Mouse (Mus musculus): ENCODE results near the gene Sdhc. TPM values are rescaled to one million over a fixed set of nuclear protein-coding genes. Genes with fewer than 3 reads are reported as not detected.

Sdhc gene
- 249 and 258 TPM in 2 replicates for polyA plus RNA-seq (2015; fragmentation: Nextera tagmentation; extraction: Ambion mirVana)

DNA sequence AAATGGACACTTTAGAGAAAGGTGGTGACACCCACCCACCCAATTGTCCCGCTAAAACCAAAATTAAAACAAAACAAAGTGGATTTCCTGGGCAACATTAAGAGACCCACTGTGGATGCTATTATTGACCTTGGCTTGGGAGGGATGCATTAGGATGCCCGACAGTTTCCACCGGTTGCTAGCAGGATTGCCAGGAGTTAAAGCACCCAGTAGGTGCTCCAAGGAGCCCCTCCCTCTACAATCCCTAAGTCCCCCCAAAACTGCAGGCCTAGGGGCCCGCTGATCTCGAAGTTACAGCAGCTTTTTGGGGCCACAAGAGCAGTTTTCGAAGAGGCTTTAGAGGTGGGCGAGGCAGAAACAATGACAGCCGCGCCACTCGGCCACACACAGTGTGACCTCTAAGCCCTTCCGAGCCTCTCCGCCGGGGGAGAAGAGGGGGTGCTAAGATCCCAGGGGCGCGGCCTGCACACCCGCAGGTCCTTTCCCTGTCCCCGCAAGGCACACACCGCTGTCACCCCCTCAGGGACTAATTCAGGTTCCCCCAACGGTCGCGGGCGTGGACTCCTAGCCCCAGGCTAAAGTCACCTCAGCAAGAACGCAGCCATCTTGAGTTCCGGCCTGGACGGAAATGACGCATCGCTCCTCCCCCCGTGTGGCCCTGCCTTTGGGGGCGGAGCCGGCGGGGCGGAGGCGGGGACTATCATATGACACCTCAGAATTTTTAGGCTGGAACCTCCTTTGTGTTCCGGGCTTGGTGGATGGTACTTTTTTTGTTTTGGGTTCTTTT, at the start of gene Sdhc, which contains the start of gene Mpz:
Gene Sdhc, minus strand, starts transcription at position 630 of the 787 bp plus-strand sequence.
Gene Mpz, plus strand, starts transcription at position 738 of the 787 bp plus-strand sequence.
- H3K4me1 ChIP-seq, result peaks cover 21% of the 10 kb centered on the region
- H3K27me3 ChIP-seq, result no peaks in the 10 kb centered on the region
- WGBS, result under 1% methylated on average over 34 of the region's 34 CpGs
- peak within 1 kb of the TSS; percentile 86 for H3K4me2 ChIP-seq
- peak within 1 kb of the TSS; percentile 95 for H3K9ac ChIP-seq
- peak within 1 kb of the TSS; percentile 96 for H3K4me3 ChIP-seq
- H3K9me3 ChIP-seq, result no peaks in the 10 kb centered on the region
- peak; percentile 87 for ATAC-seq (ENCODE audit: insufficient number of reproducible peaks, insufficient read depth, low FRiP score, low TSS enrichment, low read depth)
- H3K27ac ChIP-seq, result peak within 1 kb of the TSS; percentile 94
- H3K36me3 ChIP-seq, result peaks cover 9% of the 10 kb centered on the region

DNA sequence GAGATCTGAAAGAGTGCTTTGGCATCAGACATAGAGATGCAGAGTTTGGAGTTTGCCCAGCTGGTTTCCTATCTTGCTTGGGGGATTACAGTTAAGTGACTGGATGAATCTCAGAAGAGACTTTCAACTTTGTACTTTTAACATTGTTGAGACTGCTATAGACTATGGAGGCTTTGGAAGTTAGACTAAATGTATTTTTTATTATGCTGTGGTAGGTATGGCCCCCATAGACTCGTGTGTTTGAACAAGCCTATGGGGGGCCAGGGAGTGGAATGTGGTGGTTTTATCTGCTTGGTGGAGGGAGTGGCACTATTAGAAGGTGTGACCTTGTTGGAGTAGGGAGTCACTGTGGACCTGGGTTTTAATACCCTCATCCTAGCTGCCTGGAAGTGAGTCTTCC, 49.1 kb upstream of the Sdhc start:
- peaks cover 16% of the 10 kb centered on the region for H3K4me1 ChIP-seq
- H3K9ac ChIP-seq, result no peak overlapping the region
- no peak overlapping the region for H3K27ac ChIP-seq
- no peak overlapping the region for H3K4me2 ChIP-seq
- H3K27me3 ChIP-seq, result peaks cover 33% of the 10 kb centered on the region
- no peaks in the 10 kb centered on the region for H3K36me3 ChIP-seq
- H3K4me3 ChIP-seq, result no peak overlapping the region
- WGBS, result 69% methylated on average over 1 of the region's 1 CpGs
- H3K9me3 ChIP-seq, result no peaks in the 10 kb centered on the region
- ATAC-seq (ENCODE audit: insufficient number of reproducible peaks, insufficient read depth, low FRiP score, low TSS enrichment, low read depth), result no peak

DNA sequence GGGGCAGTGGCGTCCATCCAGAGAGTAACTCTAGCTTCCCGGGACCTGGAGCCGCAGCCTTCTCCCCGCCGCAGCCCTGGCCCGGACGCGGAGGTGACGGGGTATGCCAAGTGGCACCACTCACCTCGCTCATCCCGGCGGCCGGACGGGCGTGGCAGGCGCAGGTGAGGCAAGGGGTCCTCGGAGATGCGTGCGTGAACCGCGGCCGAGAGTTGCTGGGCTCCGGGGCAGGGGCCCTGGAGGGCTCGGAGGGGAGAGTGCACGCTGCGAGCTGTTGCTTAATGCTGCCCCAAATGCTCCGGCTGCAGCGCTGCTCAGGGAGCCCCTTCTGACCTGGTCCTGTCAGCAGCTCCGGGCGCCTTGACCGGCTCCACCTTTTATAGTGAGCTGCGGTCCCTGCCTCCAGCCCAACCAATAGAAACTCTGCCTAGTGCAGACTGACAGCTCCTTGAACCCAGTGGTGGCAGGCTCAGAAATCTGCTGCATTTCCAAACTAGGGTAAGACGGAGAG, 45.5 kb upstream of the Sdhc start, which contains the start of gene Pcp4l1:
Gene Pcp4l1, minus strand, starts transcription at position 382 of the 511 bp plus-strand sequence.
- Histone ChIP-seq H3K27ac (no peak within 1 kb of the TSS), H3K4me3 (peak within 1 kb of the TSS; percentile 59), H3K9ac (peak within 1 kb of the TSS; percentile 70), H3K36me3 (no peaks in the 10 kb centered on the region), H3K27me3 (peaks cover 69% of the 10 kb centered on the region), H3K4me2 (peak within 1 kb of the TSS; percentile 97), H3K9me3 (no peaks in the 10 kb centered on the region), H3K4me1 (peaks cover 35% of the 10 kb centered on the region)
- WGBS, result under 1% methylated on average over 33 of the region's 33 CpGs
- ATAC-seq (ENCODE audit: insufficient number of reproducible peaks, insufficient read depth, low FRiP score, low TSS enrichment, low read depth), result no peak

- 5% methylated on average over 20 of the region's 20 CpGs for WGBS
- H3K4me1 ChIP-seq, result peaks cover 35% of the 10 kb centered on the region
- 0 out of 2 replicates have a peak, but pooled peaks have one; percentile 32 for ATAC-seq (ENCODE audit: insufficient number of reproducible peaks, insufficient read depth, low FRiP score, low TSS enrichment, low read depth)
- peaks cover 72% of the 10 kb centered on the region for H3K27me3 ChIP-seq
- H3K36me3 ChIP-seq, result no peaks in the 10 kb centered on the region
- H3K4me2 ChIP-seq, result peak overlapping the region; percentile 97
- H3K9me3 ChIP-seq, result no peaks in the 10 kb centered on the region
- peak overlapping the region; percentile 59 for H3K4me3 ChIP-seq
- H3K27ac ChIP-seq, result no peak overlapping the region
- peak overlapping the region; percentile 70 for H3K9ac ChIP-seq
These were observed 44.8 kb upstream of the Sdhc start for GRCm38 (mm10) chr1:171195046-171195822.

DNA sequence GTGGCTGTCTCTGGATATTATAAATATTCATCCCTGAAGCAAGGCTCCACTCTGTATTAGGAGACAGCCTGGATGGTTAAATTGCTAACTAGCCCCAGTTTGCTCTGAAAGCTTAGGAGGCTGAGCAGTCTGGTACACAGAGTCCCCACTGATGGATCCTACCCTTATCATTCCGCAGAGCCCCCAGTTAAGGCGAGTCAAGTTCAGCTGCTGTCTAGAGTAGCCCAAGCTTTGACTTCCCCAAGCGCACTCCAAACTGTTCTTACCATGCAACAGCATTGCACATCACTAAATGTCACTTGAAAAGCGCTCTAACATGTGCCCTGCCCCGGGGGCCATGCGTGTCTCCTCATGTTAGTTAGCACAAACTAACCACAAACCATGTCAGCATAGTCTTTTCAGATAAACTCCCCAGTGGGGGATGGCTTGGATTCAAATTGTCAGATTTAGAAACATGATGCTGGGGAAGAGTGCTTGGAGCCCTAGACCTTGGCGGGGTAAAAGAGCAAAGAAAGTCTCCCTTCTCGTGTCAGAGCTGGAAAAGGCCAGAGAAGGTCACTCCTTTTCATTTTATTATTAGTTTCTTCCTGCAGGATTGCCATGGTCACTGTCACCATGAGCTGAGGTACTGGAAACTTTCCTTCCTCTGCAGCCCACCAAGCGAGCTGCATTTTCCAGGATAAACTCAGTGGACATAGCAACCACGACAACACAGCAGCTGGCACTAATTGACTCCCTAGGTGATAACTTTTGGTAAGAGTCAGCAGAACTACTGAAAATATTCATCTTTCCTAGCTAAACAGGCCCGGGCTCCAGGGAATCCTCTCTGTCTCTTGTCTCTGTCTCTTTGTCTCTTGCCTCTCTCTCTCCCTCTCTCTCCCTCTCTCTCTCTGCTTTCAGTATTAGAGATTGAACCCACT, 43.8 kb upstream of the Sdhc start:
- H3K4me2 ChIP-seq, result peak overlapping the region; percentile 49
- ATAC-seq (ENCODE audit: insufficient number of reproducible peaks, insufficient read depth, low FRiP score, low TSS enrichment, low read depth), result no peak
- 13% methylated on average over 11 of the region's 11 CpGs for WGBS

DNA sequence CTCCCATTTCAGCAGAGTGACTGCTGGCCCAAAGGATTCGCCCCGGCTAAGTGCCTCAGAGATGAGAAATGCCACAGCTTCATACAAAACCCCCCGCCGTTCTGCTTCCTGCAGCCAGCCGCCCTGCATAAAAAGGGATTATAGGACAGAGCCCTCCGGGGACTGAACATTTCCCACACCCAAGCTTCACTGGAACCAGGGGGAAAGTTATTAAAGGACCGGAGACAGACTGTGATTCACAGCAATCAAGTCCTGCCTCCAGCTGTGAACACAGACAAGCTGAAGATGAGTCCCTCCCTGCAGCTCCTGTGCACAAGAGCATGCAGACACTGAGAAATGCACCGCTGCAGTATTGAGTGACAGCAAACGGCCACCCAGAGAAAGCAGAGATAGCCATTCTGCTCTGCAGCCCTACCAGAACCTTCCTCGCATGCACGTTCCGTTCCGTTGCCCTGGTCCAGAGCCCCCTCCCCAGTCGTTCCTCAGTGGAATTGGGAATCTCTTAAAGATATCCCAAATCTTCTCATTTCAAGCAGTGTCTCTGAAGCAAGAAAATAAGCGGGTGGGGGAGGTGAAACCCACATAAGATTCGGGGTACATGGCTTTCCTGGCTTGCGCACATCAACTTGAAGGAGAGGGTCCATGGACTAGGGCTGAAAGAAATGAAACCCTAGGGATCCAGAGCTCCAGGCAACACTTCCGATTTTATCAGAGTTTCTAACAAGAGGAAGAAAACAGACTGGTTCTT, 42.9 kb upstream of the Sdhc start:
- H3K4me1 ChIP-seq, result peaks cover 50% of the 10 kb centered on the region
- peak overlapping the region; percentile 27 for H3K4me3 ChIP-seq
- 2% methylated on average over 18 of the region's 18 CpGs for WGBS
- H3K4me2 ChIP-seq, result peak overlapping the region; percentile 49
- H3K27ac ChIP-seq, result no peak overlapping the region
- ATAC-seq (ENCODE audit: insufficient number of reproducible peaks, insufficient read depth, low FRiP score, low TSS enrichment, low read depth), result no peak
- no peaks in the 10 kb centered on the region for H3K9me3 ChIP-seq
- H3K27me3 ChIP-seq, result peaks cover 69% of the 10 kb centered on the region
- peak overlapping the region; percentile 55; the same call in 1 of the 2 replicates for H3K9ac ChIP-seq
- H3K36me3 ChIP-seq, result no peaks in the 10 kb centered on the region

More for the DNA sequence above, 43.8 kb upstream of the Sdhc start:
- Histone ChIP-seq H3K27ac (no peak overlapping the region), H3K9me3 (no peaks in the 10 kb centered on the region), H3K36me3 (no peaks in the 10 kb centered on the region), H3K9ac (no peak overlapping the region), H3K4me3 (peak overlapping the region; percentile 27), H3K4me1 (peaks cover 43% of the 10 kb centered on the region), H3K27me3 (peaks cover 69% of the 10 kb centered on the region)

DNA sequence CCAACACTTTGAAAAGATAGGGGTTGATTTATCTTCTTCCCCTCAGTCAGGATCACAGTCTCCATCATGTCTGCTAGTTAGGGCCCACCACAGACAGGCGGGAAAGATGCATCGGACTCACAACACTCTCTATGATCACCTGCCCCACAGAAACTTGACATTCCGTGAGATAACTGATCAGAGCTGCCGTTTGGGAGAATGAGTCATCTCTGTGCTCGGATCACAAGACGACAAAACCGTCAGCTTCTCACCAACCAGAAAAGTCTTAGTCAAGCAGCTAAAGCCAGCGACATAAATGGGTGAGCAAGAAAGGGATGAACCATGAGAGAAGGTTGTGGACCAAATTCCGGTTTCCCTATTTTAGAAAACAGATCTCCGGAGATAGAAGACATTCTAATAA, 41.9 kb upstream of the Sdhc start:
- 43% methylated on average over 10 of the region's 10 CpGs for WGBS

GRCm38 (mm10) chr1:171190832-171191231, 40.4 kb upstream of the Sdhc start:
- H3K4me1 ChIP-seq, result peaks cover 49% of the 10 kb centered on the region
- WGBS, result 92% methylated on average over 9 of the region's 9 CpGs
- H3K36me3 ChIP-seq, result no peaks in the 10 kb centered on the region
- H3K27ac ChIP-seq, result no peak overlapping the region
- no peak overlapping the region for H3K4me3 ChIP-seq
- H3K4me2 ChIP-seq, result no peak overlapping the region
- no peak for ATAC-seq (ENCODE audit: insufficient number of reproducible peaks, insufficient read depth, low FRiP score, low TSS enrichment, low read depth)
- H3K9me3 ChIP-seq, result no peaks in the 10 kb centered on the region
- peaks cover 52% of the 10 kb centered on the region for H3K27me3 ChIP-seq
- no peak overlapping the region for H3K9ac ChIP-seq

More for the DNA sequence above, 41.9 kb upstream of the Sdhc start:
- Histone ChIP-seq H3K4me1 (peaks cover 53% of the 10 kb centered on the region), H3K27me3 (peaks cover 65% of the 10 kb centered on the region), H3K36me3 (no peaks in the 10 kb centered on the region), H3K9me3 (no peaks in the 10 kb centered on the region), H3K4me3 (no peak overlapping the region), H3K27ac (no peak overlapping the region), H3K9ac (no peak overlapping the region), H3K4me2 (no peak overlapping the region)
- ATAC-seq (ENCODE audit: insufficient number of reproducible peaks, insufficient read depth, low FRiP score, low TSS enrichment, low read depth), result no peak

- no peak overlapping the region for H3K9ac ChIP-seq
- H3K27me3 ChIP-seq, result peaks cover 40% of the 10 kb centered on the region
- 35% methylated on average over 14 of the region's 14 CpGs for WGBS
- ATAC-seq (ENCODE audit: insufficient number of reproducible peaks, insufficient read depth, low FRiP score, low TSS enrichment, low read depth), result peak; percentile 69
- no peaks in the 10 kb centered on the region for H3K36me3 ChIP-seq
- peak overlapping the region; percentile 7 for H3K4me2 ChIP-seq
- peak overlapping the region; percentile 66; the same call in 1 of the 2 replicates for H3K27ac ChIP-seq
- H3K9me3 ChIP-seq, result no peaks in the 10 kb centered on the region
- peaks cover 38% of the 10 kb centered on the region for H3K4me1 ChIP-seq
- no peak overlapping the region for H3K4me3 ChIP-seq
These were observed 39.2 kb upstream of the Sdhc start for GRCm38 (mm10) chr1:171189476-171190114.

DNA sequence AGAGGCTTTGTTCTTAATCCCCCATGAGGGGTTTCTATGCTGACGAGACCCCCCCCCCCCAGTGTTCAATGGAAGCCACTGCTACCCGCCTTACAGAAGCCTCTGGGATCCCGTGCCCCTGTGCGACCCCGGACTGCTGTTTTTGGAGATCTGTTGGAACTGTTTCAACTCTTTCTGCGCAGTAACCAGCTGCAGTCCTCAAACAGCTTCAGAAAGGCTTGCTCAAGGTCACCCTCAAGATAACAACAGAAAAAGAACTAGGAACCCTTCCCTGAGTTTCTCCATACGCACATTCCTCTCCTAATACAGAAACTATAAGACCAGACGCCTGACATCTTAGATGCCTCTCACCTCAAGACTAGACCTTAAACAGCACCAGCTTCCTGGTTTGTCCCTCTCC, 38.6 kb upstream of the Sdhc start:
- peak overlapping the region; percentile 7 for H3K4me2 ChIP-seq
- peaks cover 34% of the 10 kb centered on the region for H3K27me3 ChIP-seq
- no peak for ATAC-seq (ENCODE audit: insufficient number of reproducible peaks, insufficient read depth, low FRiP score, low TSS enrichment, low read depth)
- no peak overlapping the region for H3K9ac ChIP-seq
- WGBS, result 11% methylated on average over 8 of the region's 8 CpGs
- no peaks in the 10 kb centered on the region for H3K9me3 ChIP-seq
- H3K36me3 ChIP-seq, result no peaks in the 10 kb centered on the region
- peak overlapping the region; percentile 66; the same call in 1 of the 2 replicates for H3K27ac ChIP-seq
- H3K4me3 ChIP-seq, result no peak overlapping the region
- H3K4me1 ChIP-seq, result peaks cover 32% of the 10 kb centered on the region

All from embryonic facial prominence, embryonic 13.5 days (tissue).